In genomic region chr5:87333584-87333983, GRCm38 (mm10) we compare ENCODE assay signal across 13 mouse cellular contexts. TPM values are rescaled to one million over a fixed set of nuclear protein-coding genes. Genes with fewer than 3 reads are reported as not detected.
A peak's percentile ranks its signal among the peaks of the same experiment; 100 is the strongest.
DNase-seq lines count a peak whose midpoint lies in the region; ATAC-seq and TF ChIP-seq lines count a peak whose summit lies in the region.
"Had no signal": no experiment of that assay in that cellular context is flagged by ENCODE, and none has a peak within 500 bp of the region (broad histone marks: within the 10 kb centered on the region; RNA-seq: fewer than 3 reads in every experiment).

No protein-coding gene starts in this region.

- H3K36me3 ChIP-seq in heart, postnatal 0 days (replicated peaks; ENCODE audit: control insufficient read depth, insufficient read depth, low read length) = no peaks in the 10 kb centered on the region
- H3K36me3 ChIP-seq in forebrain, embryonic 11.5 days (ENCODE audit: control insufficient read depth, insufficient read depth, low read length) = no peaks in the 10 kb centered on the region
- H3K36me3 ChIP-seq: forebrain, embryonic 10.5 days; G1E; heart, embryonic 15.5 days had no signal

- intact Hi-C loops in heart, postnatal 14 days (cut with DNase I) = no loop called here

- peak; percentile 6 for DNase-seq in heart, postnatal 0 days (ENCODE audit: low spot score)
- DNase-seq in heart, postnatal 14 days = no peak
- peak; percentile 22 for DNase-seq in lung, postnatal 36 days
- DNase-seq in lung, postnatal 14 days = no peak
- peak; percentile 33 for DNase-seq in ZHBTc4 (ENCODE audit: low read depth, low spot score)
- peak; percentile 2 for DNase-seq in mesoderm, embryonic 11.5 days (ENCODE audit: low read depth, low spot score)
- no peak for DNase-seq in forebrain, embryonic 11.5 days (ENCODE audit: low spot score)
- no peak for DNase-seq in cerebellum, adult 9-11 months

- no peak overlapping the region for H3K4me3 ChIP-seq in heart, postnatal 0 days (ENCODE audit: low read depth, low read length)
- H3K4me3 ChIP-seq in forebrain, embryonic 11.5 days (ENCODE audit: low read depth, low read length) = no peak overlapping the region
- H3K4me3 ChIP-seq: forebrain, embryonic 10.5 days; heart, embryonic 15.5 days had no signal

- no peak overlapping the region for H3K9ac ChIP-seq in heart, postnatal 0 days (replicated peaks; ENCODE audit: low read depth, low read length)
- H3K9ac ChIP-seq in forebrain, embryonic 11.5 days (ENCODE audit: low read length) = no peak overlapping the region
- H3K9ac ChIP-seq: heart, embryonic 15.5 days had no signal

- no peak overlapping the region for H3K4me2 ChIP-seq in heart, postnatal 0 days (ENCODE audit: low read depth, low read length)
- H3K4me2 ChIP-seq in forebrain, embryonic 11.5 days (ENCODE audit: low read depth, low read length, severe bottlenecking) = no peak overlapping the region
- H3K4me2 ChIP-seq: heart, embryonic 15.5 days had no signal

- H3K4me1 ChIP-seq in heart, postnatal 0 days (ENCODE audit: control insufficient read depth, insufficient read depth) = no peaks in the 10 kb centered on the region
- H3K4me1 ChIP-seq in forebrain, embryonic 11.5 days (replicated peaks; ENCODE audit: control insufficient read depth, insufficient read depth, low read length) = no peaks in the 10 kb centered on the region
- H3K4me1 ChIP-seq: forebrain, embryonic 10.5 days; heart, embryonic 15.5 days had no signal

- 49% methylated on average over 3 of the region's 3 CpGs for WGBS in heart, postnatal 0 days
- 57% methylated on average over 3 of the region's 3 CpGs for WGBS in forebrain, embryonic 11.5 days

- no peak for ATAC-seq in heart, postnatal 0 days (ENCODE audit: insufficient read depth, low read depth)
- no peak for ATAC-seq in forebrain, embryonic 11.5 days (replicated peaks; ENCODE audit: low FRiP score)

- TF ChIP-seq CTCF in heart, postnatal 0 days (IDR thresholded peaks at IDR 0.05; ENCODE audit: low read depth) = 0 out of 2 replicates have a peak, but pooled peaks have one; percentile 21

- TF ChIP-seq EP300 in heart, postnatal 0 days (IDR thresholded peaks at IDR 0.05; ENCODE audit: low read depth) = no peak

- no peaks in the 10 kb centered on the region for H3K9me3 ChIP-seq in heart, postnatal 0 days (replicated peaks; ENCODE audit: control insufficient read depth, low read length)
- H3K9me3 ChIP-seq in forebrain, embryonic 11.5 days (ENCODE audit: control insufficient read depth, low read length) = no peaks in the 10 kb centered on the region
- H3K9me3 ChIP-seq: forebrain, embryonic 10.5 days; G1E; heart, embryonic 15.5 days had no signal

- H3K27ac ChIP-seq in heart, postnatal 0 days (ENCODE audit: low read depth) = no peak overlapping the region
- H3K27ac ChIP-seq in forebrain, embryonic 11.5 days (ENCODE audit: low read depth, low read length) = no peak overlapping the region
- H3K27ac ChIP-seq: forebrain, embryonic 10.5 days; heart, embryonic 15.5 days had no signal

- no peaks in the 10 kb centered on the region for H3K27me3 ChIP-seq in heart, postnatal 0 days (ENCODE audit: control insufficient read depth, insufficient read depth, low read length)
- no peaks in the 10 kb centered on the region for H3K27me3 ChIP-seq in forebrain, embryonic 11.5 days (ENCODE audit: control insufficient read depth, insufficient read depth, low read length)
- H3K27me3 ChIP-seq: heart, embryonic 15.5 days had no signal

RNA-seq across cellular contexts. Expression of gene Ugt2a3, which starts 3.4 kb away (rescaled TPM):
- not detected in 2 replicates for total RNA-seq in heart, postnatal 0 days (2014; rRNA removed; ENCODE audit: low replicate concordance)
- not detected in 2 replicates for polyA plus RNA-seq in heart, postnatal 0 days (2015; fragmentation: Nextera tagmentation; extraction: Ambion mirVana)
- total RNA-seq in heart, postnatal 14 days (2021) = not detected
- polyA plus RNA-seq in forebrain, embryonic 11.5 days (2014; fragmentation: Nextera tagmentation; extraction: Ambion mirVana) = not detected in 2 replicates
- total RNA-seq: megakaryocyte, adult 5-6 weeks had no signal
- polyA plus RNA-seq: forebrain, embryonic 10.5 days; G1E; heart, embryonic 15.5 days; limb, embryonic 11.5 days had no signal

Comparison
In these comparisons a context has a peak if more than half of its experiments do, and no peak if none do; other contexts are left out.
1. DNase-seq: peak in heart, postnatal 0 days (single experiment), lung, postnatal 36 days (single experiment), ZHBTc4 (single experiment) and mesoderm, embryonic 11.5 days (single experiment); none in heart, postnatal 14 days (0 of 2), lung, postnatal 14 days (single experiment), forebrain, embryonic 11.5 days (single experiment) and cerebellum, adult 9-11 months (single experiment).